Mouse (Mus musculus): Measurements from ENCODE around the gene Arhgap17. TPM values are rescaled to one million over a fixed set of nuclear protein-coding genes. Genes with fewer than 3 reads are reported as not detected.

Gene Arhgap17
- polyA plus RNA-seq, 1 experiment from 2014 or later = 17.6 TPM

DNA sequence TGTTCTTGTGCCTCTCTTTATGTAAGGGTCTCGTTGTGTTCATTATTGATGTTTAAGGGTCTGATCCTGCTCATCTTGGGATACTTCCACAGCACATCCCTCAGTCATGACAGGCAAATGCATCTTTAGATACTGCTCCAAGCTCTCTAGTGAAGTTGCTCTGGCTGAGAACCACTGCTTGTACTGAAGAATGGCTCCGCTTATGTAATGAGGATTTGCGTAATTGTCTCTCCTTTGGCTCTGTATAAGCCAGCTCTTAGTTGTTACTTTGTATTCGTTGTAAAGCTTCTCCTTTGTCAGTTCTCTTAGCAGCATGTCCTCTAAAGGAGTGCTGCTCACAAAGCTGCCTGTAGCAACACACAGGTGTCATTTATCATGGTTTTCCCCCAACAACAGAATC, 37.3 kb upstream of the Arhgap17 start:
- TF ChIP-seq CTCF (IDR thresholded peaks at IDR 0.05; ENCODE audit: low read depth) = no peak

DNA sequence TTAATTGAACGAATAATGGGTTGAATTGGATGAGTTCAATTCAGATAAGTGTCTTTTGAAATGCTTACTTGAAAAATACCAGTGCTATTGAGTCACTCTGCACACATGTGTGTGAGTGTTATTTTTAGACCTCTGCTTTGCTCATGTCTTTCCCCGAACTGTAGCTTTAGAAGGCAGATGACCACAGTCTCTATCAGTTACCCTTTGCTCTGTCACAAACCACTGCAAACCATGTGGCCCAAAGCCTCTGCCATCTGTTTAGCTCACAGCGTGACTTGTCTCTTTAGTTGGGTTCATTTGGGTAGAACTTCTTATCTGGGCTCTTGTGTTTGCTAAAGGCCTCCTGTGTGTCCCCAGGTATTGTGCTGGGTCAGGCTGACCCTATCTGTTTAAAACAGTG, 35.9 kb upstream of the Arhgap17 start:
- H3K4me2 ChIP-seq (ENCODE audit: low read length) = no peak overlapping the region
- peaks cover 19% of the 10 kb centered on the region for H3K36me3 ChIP-seq (ENCODE audit: insufficient read depth, low read length)
- H3K27me3 ChIP-seq (ENCODE audit: insufficient read depth, low read length) = no peaks in the 10 kb centered on the region
- no peaks in the 10 kb centered on the region for H3K9me3 ChIP-seq (replicated peaks; ENCODE audit: low read length)
- ATAC-seq (replicated peaks; ENCODE audit: low FRiP score, low read depth) (no peak), DNase-seq (ENCODE audit: low spot score) (no peak)
- H3K27ac ChIP-seq = no peak overlapping the region
- H3K4me3 ChIP-seq (replicated peaks; ENCODE audit: low read depth, low read length) = no peak overlapping the region
- 85% methylated on average over 3 of the region's 3 CpGs for WGBS
- TF ChIP-seq CTCF (IDR thresholded peaks at IDR 0.05; ENCODE audit: low read depth) = no peak
- H3K4me1 ChIP-seq (replicated peaks; ENCODE audit: insufficient read depth, low read length) = no peaks in the 10 kb centered on the region
- no peak overlapping the region for H3K9ac ChIP-seq (ENCODE audit: low read depth, low read length)

More for the DNA sequence above, 37.3 kb upstream of the Arhgap17 start:
- H3K27me3 ChIP-seq (ENCODE audit: insufficient read depth, low read length) = no peaks in the 10 kb centered on the region
- DNase-seq (ENCODE audit: low spot score) = no peak
- no peak overlapping the region for H3K27ac ChIP-seq
- no peak overlapping the region for H3K4me3 ChIP-seq (replicated peaks; ENCODE audit: low read depth, low read length)
- H3K36me3 ChIP-seq (ENCODE audit: insufficient read depth, low read length) = peaks cover 11% of the 10 kb centered on the region
- no peaks in the 10 kb centered on the region for H3K4me1 ChIP-seq (replicated peaks; ENCODE audit: insufficient read depth, low read length)
- WGBS = 79% methylated on average over 4 of the region's 4 CpGs
- H3K9me3 ChIP-seq (replicated peaks; ENCODE audit: low read length) = no peaks in the 10 kb centered on the region
- no peak overlapping the region for H3K9ac ChIP-seq (ENCODE audit: low read depth, low read length)
- H3K4me2 ChIP-seq (ENCODE audit: low read length) = no peak overlapping the region
- no peak for ATAC-seq (replicated peaks; ENCODE audit: low FRiP score, low read depth)

DNA sequence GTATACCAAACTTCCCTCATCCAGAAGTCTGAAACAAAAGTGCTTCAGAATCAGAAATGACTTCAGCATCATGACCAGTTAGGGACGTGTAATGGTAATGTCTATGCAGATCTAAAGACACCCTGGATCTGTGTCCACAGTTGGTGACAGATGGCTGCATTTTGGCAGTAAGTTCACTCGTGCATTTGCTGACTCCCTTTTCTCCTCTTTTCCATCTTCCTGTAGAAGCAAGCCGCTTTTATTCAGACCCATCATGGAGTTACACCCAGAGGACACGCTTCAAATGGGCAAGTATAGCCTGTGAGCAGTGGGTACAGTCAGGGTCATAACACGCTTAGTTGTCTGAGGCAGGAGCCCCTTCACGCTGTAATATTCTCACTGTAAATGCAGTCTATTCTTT, 34.5 kb upstream of the Arhgap17 start:
- WGBS = 92% methylated on average over 6 of the region's 6 CpGs
- TF ChIP-seq CTCF (IDR thresholded peaks at IDR 0.05; ENCODE audit: low read depth) = no peak
- no peaks in the 10 kb centered on the region for H3K4me1 ChIP-seq (replicated peaks; ENCODE audit: insufficient read depth, low read length)
- no peak overlapping the region for H3K4me2 ChIP-seq (ENCODE audit: low read length)
- DNase-seq (ENCODE audit: low spot score) = no peak
- H3K9me3 ChIP-seq (replicated peaks; ENCODE audit: low read length) = no peaks in the 10 kb centered on the region
- H3K36me3 ChIP-seq (ENCODE audit: insufficient read depth, low read length) = peaks cover 17% of the 10 kb centered on the region; the same call in 1 of the 2 replicates
- ATAC-seq (replicated peaks; ENCODE audit: low FRiP score, low read depth) = no peak
- no peak overlapping the region for H3K27ac ChIP-seq
- no peak overlapping the region for H3K4me3 ChIP-seq (replicated peaks; ENCODE audit: low read depth, low read length)
- no peaks in the 10 kb centered on the region for H3K27me3 ChIP-seq (ENCODE audit: insufficient read depth, low read length)
- no peak overlapping the region for H3K9ac ChIP-seq (ENCODE audit: low read depth, low read length)

DNA sequence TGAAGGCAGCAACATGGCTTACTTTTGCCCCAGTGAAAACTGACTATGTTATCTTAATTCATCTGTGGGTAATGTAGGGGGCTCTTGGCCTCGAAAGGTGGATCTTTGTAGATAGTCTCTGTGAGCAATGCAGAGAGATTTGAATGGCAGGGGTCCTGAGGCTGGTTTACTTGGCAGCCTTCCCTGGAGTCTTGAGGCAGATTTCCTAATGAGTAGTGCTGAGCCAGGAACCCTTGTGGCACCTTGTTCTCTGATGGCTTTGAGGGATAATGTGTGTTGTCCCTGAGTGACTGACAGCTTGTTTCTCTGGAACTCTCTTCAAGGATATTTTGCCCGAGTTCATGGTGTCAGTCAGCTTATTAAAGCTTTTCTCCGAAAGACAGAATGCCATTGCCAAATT, 31.4 kb upstream of the Arhgap17 start:
- Histone ChIP-seq H3K36me3 (ENCODE audit: insufficient read depth, low read length) (peaks cover 17% of the 10 kb centered on the region; the same call in 1 of the 2 replicates), H3K4me3 (replicated peaks; ENCODE audit: low read depth, low read length) (no peak overlapping the region), H3K4me1 (replicated peaks; ENCODE audit: insufficient read depth, low read length) (no peaks in the 10 kb centered on the region), H3K4me2 (ENCODE audit: low read length) (no peak overlapping the region), H3K27me3 (ENCODE audit: insufficient read depth, low read length) (no peaks in the 10 kb centered on the region), H3K27ac (no peak overlapping the region), H3K9me3 (replicated peaks; ENCODE audit: low read length) (no peaks in the 10 kb centered on the region), H3K9ac (ENCODE audit: low read depth, low read length) (no peak overlapping the region)
- WGBS = 87% methylated on average over 3 of the region's 3 CpGs
- no peak for ATAC-seq (replicated peaks; ENCODE audit: low FRiP score, low read depth)
- DNase-seq (ENCODE audit: low spot score) = no peak
- no peak for TF ChIP-seq CTCF (IDR thresholded peaks at IDR 0.05; ENCODE audit: low read depth)

DNA sequence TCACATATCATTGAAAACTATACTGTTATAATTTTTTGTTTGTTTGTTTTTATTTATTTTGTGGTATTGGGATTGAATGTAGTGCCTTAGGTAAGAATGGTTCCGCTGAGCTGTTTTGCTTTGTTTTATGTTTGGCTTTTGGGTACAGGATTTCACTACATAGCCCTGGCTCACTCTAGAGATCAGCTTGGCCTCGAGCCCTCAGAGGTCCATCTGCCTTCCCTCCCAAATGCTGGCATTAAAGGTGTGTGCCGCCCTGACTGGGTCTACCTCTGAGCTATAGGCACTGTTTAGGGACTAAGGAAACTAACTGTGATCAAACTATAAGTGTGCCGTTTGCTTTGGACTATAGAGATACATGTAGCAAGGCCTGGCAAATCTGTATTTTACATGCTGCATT, 29.6 kb upstream of the Arhgap17 start:
- no peak overlapping the region for H3K4me3 ChIP-seq (replicated peaks; ENCODE audit: low read depth, low read length)
- DNase-seq (ENCODE audit: low spot score) (no peak), ATAC-seq (replicated peaks; ENCODE audit: low FRiP score, low read depth) (no peak)
- H3K27me3 ChIP-seq (ENCODE audit: insufficient read depth, low read length) = no peaks in the 10 kb centered on the region
- WGBS = 83% methylated on average over 4 of the region's 4 CpGs
- no peaks in the 10 kb centered on the region for H3K9me3 ChIP-seq (replicated peaks; ENCODE audit: low read length)
- no peak overlapping the region for H3K27ac ChIP-seq
- no peaks in the 10 kb centered on the region for H3K4me1 ChIP-seq (replicated peaks; ENCODE audit: insufficient read depth, low read length)
- TF ChIP-seq CTCF (IDR thresholded peaks at IDR 0.05; ENCODE audit: low read depth) = no peak
- H3K9ac ChIP-seq (ENCODE audit: low read depth, low read length) = no peak overlapping the region
- H3K4me2 ChIP-seq (ENCODE audit: low read length) = no peak overlapping the region
- H3K36me3 ChIP-seq (ENCODE audit: insufficient read depth, low read length) = peaks cover 12% of the 10 kb centered on the region; the same call in 1 of the 2 replicates

DNA sequence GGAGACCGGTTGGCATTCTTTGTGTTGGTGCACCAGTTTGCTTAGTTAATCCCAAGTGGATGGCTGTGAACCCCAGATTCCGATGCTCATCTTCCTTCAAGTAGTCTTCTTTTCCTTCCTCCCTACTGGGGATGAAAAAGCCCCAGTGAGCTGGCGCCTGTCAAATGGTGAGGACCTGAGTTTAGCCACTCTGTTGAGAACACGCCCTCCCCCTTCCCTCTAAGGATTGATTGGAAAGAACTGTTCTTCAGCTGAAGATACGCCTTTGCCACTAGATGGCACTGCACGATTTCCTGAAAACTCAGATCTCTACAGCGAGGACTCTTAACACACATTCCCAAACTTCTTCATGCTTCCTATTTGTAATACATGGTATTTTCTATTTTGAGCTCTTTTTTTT, 29.1 kb upstream of the Arhgap17 start:
- peak; percentile 83 for TF ChIP-seq CTCF (IDR thresholded peaks at IDR 0.05; ENCODE audit: low read depth)
- ATAC-seq (replicated peaks; ENCODE audit: low FRiP score, low read depth) (peak; percentile 49; the same call in 1 of the 2 replicates), DNase-seq (ENCODE audit: low spot score) (peak; percentile 95)
- Histone ChIP-seq H3K9ac (ENCODE audit: low read depth, low read length) (no peak overlapping the region), H3K27ac (no peak overlapping the region), H3K27me3 (ENCODE audit: insufficient read depth, low read length) (no peaks in the 10 kb centered on the region), H3K36me3 (ENCODE audit: insufficient read depth, low read length) (0 out of 2 replicates have a peak, but pooled peaks cover 10% of the 10 kb centered on the region), H3K9me3 (replicated peaks; ENCODE audit: low read length) (no peaks in the 10 kb centered on the region), H3K4me3 (replicated peaks; ENCODE audit: low read depth, low read length) (no peak overlapping the region), H3K4me1 (replicated peaks; ENCODE audit: insufficient read depth, low read length) (no peaks in the 10 kb centered on the region), H3K4me2 (ENCODE audit: low read length) (no peak overlapping the region)
- WGBS = 26% methylated on average over 7 of the region's 7 CpGs

DNA sequence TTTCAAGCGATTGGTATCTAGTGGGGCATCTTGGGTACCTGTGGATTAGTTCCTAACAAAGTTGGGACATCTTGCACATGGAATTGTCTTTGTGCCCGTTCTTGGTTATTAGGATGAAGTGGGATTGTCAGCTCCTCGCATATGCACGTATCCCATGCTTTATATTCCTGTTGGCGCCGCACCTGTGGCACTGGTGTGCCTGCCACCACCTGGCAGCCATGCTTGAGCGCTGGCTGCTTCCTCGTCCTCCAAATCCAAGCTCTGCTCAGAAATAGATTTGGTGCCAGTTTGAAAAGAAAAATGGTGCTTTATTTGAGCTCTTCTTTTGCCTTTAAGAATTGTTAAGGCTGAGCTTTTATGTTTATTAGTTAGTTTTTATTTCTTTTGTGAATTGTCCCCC, 28.2 kb upstream of the Arhgap17 start:
- no peak overlapping the region for H3K4me3 ChIP-seq (replicated peaks; ENCODE audit: low read depth, low read length)
- 91% methylated on average over 8 of the region's 8 CpGs for WGBS
- 0 out of 2 replicates have a peak, but pooled peaks cover 10% of the 10 kb centered on the region for H3K36me3 ChIP-seq (ENCODE audit: insufficient read depth, low read length)
- H3K4me1 ChIP-seq (replicated peaks; ENCODE audit: insufficient read depth, low read length) = no peaks in the 10 kb centered on the region
- H3K9ac ChIP-seq (ENCODE audit: low read depth, low read length) = no peak overlapping the region
- no peak for ATAC-seq (replicated peaks; ENCODE audit: low FRiP score, low read depth)
- H3K27me3 ChIP-seq (ENCODE audit: insufficient read depth, low read length) = no peaks in the 10 kb centered on the region
- TF ChIP-seq CTCF (IDR thresholded peaks at IDR 0.05; ENCODE audit: low read depth) = no peak
- no peak for DNase-seq (ENCODE audit: low spot score)
- H3K27ac ChIP-seq = no peak overlapping the region
- H3K4me2 ChIP-seq (ENCODE audit: low read length) = no peak overlapping the region
- no peaks in the 10 kb centered on the region for H3K9me3 ChIP-seq (replicated peaks; ENCODE audit: low read length)

Data from kidney, postnatal 0 days (tissue).